Mouse (Mus musculus): Measurements from ENCODE around the gene Ctdspl. TPM values are rescaled to one million over a fixed set of nuclear protein-coding genes. Genes with fewer than 3 reads are reported as not detected.

Gene Ctdspl
- polyA plus RNA-seq, 1 experiment from 2014 or later = 7.1 TPM

DNA sequence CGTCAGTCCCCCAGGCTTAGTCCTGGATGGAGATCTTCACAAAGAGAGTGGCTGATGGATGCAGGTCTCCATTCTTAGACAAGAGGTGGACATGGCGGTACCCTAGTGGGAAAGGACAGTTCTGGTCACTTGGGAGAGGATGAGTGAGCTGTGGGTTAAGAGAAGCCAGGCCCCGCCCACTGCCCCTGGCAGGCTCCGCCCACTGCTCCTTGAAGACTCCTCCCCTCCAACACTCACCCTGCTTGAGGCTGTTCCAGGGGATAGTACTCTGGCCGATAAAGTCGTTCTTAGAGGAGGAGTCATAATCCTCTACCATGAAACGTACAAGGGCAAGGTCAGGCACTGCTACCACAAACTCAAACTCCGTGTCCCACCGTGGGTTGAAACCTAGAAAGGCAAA is 145.5 kb downstream of the Ctdspl start:
- Histone ChIP-seq H3K36me3 (peaks cover 35% of the 10 kb centered on the region; the same call in 1 of the 2 replicates), H3K27ac (no peak overlapping the region), H3K9me3 (replicated peaks) (no peaks in the 10 kb centered on the region), H3K9ac (no peak overlapping the region), H3K4me3 (no peak overlapping the region), H3K27me3 (no peaks in the 10 kb centered on the region), H3K4me2 (no peak overlapping the region), H3K4me1 (replicated peaks) (peaks cover 17% of the 10 kb centered on the region)
- WGBS = 66% methylated on average over 9 of the region's 9 CpGs
- no peak for ATAC-seq (replicated peaks; ENCODE audit: insufficient number of reproducible peaks, insufficient read depth, low FRiP score, low read depth)

DNA sequence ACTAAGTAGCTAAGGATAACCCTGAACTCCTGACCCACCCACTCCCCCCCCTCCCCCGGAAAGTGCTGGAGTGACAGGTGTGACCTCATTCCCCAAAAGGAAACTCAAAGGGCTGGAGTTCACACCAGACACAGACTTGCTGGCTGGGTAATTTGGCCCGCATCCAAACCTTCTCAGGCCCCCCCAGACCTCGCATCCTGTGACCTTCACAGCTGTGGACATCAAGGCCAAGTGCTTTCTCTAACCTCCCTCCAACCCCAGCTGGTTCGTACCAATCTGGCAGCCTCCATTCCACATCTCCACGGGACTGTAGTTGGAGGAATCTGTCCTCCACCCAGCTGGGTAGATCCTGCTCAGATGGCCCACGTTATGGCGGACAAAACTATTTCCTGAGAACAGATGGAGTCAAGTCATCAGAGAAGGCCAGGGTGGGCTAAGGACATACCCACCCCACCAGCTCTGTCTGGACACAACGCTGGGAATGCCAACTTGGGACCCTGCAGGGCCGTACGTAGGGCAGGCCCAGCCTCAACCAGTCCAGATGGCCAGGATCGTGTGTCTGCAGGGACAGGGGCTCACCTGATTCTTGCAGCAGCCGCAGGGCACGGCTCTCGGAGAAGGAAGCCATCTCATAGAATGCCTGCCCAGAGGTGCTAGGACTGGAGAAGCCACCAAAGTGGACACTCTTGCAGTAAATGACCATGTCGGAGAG is 147.1 kb downstream of the Ctdspl start:
- Histone ChIP-seq H3K4me3 (no peak overlapping the region), H3K9me3 (replicated peaks) (no peaks in the 10 kb centered on the region), H3K27ac (no peak overlapping the region), H3K27me3 (no peaks in the 10 kb centered on the region), H3K4me1 (replicated peaks) (peaks cover 17% of the 10 kb centered on the region), H3K9ac (no peak overlapping the region), H3K4me2 (no peak overlapping the region), H3K36me3 (peaks cover 40% of the 10 kb centered on the region; the same call in 1 of the 2 replicates)
- no peak; the same call in 1 of the 2 replicates for ATAC-seq (replicated peaks; ENCODE audit: insufficient number of reproducible peaks, insufficient read depth, low FRiP score, low read depth)
- 63% methylated on average over 15 of the region's 15 CpGs for WGBS

DNA sequence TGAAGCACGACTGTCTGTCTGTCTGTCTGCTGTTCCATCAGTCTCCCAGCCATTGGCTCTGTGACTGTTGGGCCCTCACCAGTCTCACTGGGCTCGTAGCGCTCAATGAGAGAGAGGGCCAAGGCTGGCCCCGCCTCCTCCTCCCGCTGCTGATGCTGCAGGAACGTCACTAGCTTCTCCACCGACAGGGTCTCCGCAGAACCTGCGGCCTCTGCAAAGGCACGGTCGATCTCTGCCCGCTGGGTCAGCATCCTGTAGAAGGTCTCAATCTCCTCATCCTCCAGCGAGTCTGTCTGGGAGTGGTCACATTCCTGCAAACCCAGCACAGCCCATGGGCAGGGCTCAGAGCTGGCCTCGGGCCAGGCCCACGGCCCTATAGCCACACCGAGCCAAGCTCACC is 149.4 kb downstream of the Ctdspl start:
- 63% methylated on average over 16 of the region's 16 CpGs for WGBS
- Histone ChIP-seq H3K9me3 (replicated peaks) (no peaks in the 10 kb centered on the region), H3K4me1 (replicated peaks) (peaks cover 13% of the 10 kb centered on the region), H3K4me2 (no peak overlapping the region), H3K36me3 (peaks cover 56% of the 10 kb centered on the region), H3K27me3 (no peaks in the 10 kb centered on the region), H3K27ac (no peak overlapping the region), H3K9ac (no peak overlapping the region), H3K4me3 (no peak overlapping the region)
- ATAC-seq (replicated peaks; ENCODE audit: insufficient number of reproducible peaks, insufficient read depth, low FRiP score, low read depth) = no peak

DNA sequence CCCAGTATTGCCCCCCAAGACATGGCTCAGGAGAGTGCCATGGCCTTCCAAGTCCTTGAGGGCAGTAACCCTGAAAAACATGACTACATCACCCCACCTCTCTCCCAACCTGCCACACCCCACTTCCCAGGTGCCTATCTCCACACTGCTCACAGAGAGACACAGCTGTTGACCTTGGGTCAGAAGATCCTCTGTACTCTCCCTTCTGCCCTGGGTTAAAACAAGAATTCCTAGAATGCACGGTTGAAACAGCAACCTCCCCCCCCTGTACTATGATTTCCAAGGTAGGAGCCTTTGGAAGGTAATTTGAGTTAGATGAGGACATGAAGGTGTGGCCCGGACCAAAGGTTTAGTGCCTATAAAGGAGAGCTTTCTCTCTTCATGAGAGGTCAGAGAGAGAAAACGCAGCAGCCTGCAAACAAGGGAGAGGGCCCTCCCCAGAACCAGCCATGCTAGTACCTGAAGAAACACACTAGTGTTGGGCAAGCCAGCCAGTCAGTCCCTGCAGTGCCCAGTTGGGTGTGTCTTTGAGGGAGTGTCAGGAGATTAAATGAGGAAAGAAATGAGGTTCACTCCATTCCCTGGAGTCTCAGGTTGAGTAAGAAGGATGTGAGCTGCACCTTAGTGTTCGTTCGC is 153.9 kb downstream of the Ctdspl start:
- WGBS = 79% methylated on average over 5 of the region's 5 CpGs
- no peaks in the 10 kb centered on the region for H3K27me3 ChIP-seq

DNA sequence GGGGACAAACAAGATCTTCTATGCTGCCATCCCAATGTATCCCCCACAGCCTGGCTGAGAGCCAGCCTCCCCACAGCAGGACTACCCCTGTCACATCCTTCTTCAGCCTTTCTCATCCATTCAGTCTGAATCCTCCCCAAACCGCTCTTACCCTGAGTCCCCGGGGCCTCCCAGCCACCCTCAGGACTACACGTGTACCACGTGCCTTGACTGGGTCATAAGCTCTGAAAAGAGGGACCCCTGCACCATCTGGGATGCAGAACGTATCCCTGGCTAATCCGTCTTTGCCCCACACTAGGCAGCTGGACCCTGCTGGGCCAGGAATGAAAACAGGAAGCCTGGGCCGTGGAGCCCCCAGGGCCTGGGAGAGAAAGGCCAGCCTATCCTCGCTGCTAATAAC is 155.8 kb downstream of the Ctdspl start:
- Histone ChIP-seq H3K4me2 (no peak overlapping the region), H3K9me3 (replicated peaks) (no peaks in the 10 kb centered on the region), H3K27ac (peak overlapping the region; percentile 45; the same call in 1 of the 2 replicates), H3K36me3 (peaks cover 24% of the 10 kb centered on the region), H3K4me1 (replicated peaks) (peaks cover 35% of the 10 kb centered on the region), H3K9ac (no peak overlapping the region), H3K27me3 (no peaks in the 10 kb centered on the region), H3K4me3 (no peak overlapping the region)
- ATAC-seq (replicated peaks; ENCODE audit: insufficient number of reproducible peaks, insufficient read depth, low FRiP score, low read depth) = no peak
- 46% methylated on average over 8 of the region's 8 CpGs for WGBS

More for the DNA sequence above, 153.9 kb downstream of the Ctdspl start:
- Histone ChIP-seq H3K4me2 (no peak overlapping the region), H3K9me3 (replicated peaks) (no peaks in the 10 kb centered on the region), H3K4me3 (no peak overlapping the region), H3K27ac (no peak overlapping the region), H3K4me1 (replicated peaks) (peaks cover 26% of the 10 kb centered on the region), H3K9ac (no peak overlapping the region), H3K36me3 (peaks cover 36% of the 10 kb centered on the region)
- no peak for ATAC-seq (replicated peaks; ENCODE audit: insufficient number of reproducible peaks, insufficient read depth, low FRiP score, low read depth)

DNA sequence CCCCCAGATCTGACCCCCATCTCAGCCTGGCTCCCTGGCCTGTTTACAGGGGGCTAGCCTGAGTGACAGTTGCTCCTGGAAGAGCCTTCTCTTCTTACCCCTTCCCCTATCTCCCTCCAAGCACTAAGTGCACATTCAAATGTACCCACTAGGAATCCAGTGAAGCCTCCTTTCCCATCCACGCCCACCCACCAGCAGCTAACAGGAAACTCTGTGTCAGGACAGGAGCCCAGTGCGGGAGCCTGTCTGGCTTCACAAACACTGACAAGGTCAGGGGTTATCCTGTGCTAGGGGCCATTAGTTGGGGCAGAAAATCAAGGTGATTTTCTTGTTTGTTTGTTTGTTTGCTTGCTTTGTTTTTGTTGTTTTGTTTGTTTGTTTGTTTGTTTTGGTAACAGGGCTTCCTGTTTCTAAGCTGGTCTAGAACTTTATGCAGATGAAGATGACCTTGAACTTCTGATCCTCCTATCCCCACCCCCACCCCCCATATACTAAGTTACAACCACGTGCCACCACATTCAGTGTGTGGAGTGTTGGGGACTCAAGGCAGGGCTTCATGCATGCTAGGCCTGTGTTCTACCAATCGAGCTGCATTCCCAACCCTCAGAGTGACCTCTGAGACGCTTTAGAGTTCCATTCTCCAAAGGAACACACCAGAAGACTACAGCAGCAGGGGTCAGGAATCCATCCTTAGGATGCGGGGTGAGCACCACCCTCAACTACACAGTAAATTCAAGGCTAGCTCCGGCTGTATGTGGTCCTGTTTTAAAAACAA is 156.6 kb downstream of the Ctdspl start:
- no peak overlapping the region for H3K4me2 ChIP-seq
- peaks cover 22% of the 10 kb centered on the region for H3K36me3 ChIP-seq
- no peak overlapping the region for H3K4me3 ChIP-seq
- H3K4me1 ChIP-seq (replicated peaks) = peaks cover 38% of the 10 kb centered on the region
- WGBS = 72% methylated on average over 7 of the region's 7 CpGs
- H3K9ac ChIP-seq = no peak overlapping the region
- peak overlapping the region; percentile 45; the same call in 1 of the 2 replicates for H3K27ac ChIP-seq
- no peaks in the 10 kb centered on the region for H3K9me3 ChIP-seq (replicated peaks)
- H3K27me3 ChIP-seq = no peaks in the 10 kb centered on the region
- ATAC-seq (replicated peaks; ENCODE audit: insufficient number of reproducible peaks, insufficient read depth, low FRiP score, low read depth) = no peak

DNA sequence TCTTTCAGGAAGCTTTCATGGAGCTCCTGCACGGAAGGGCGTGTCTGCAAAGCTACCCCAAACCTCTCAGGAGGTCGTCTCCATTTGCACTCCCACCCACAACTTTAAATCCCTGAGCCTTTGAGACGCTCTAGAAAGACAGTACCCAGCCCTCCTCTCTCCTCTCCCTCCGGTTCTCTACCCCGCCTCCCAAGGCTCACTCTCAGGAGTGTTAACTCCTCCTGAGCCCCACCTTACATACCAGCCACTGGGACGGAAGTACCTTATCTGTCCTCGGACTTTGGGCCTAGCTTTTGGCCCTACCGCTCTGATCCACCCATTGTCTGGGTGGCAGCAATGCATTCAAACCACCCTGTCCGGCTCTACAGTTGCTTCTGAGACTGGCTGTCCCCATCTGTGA is 157.7 kb downstream of the Ctdspl start:
- Histone ChIP-seq H3K27ac (no peak overlapping the region), H3K4me2 (no peak overlapping the region), H3K36me3 (peaks cover 14% of the 10 kb centered on the region; the same call in 1 of the 2 replicates), H3K27me3 (no peaks in the 10 kb centered on the region), H3K4me1 (replicated peaks) (peaks cover 47% of the 10 kb centered on the region), H3K4me3 (no peak overlapping the region), H3K9ac (no peak overlapping the region), H3K9me3 (replicated peaks) (no peaks in the 10 kb centered on the region)
- no peak for ATAC-seq (replicated peaks; ENCODE audit: insufficient number of reproducible peaks, insufficient read depth, low FRiP score, low read depth)
- 72% methylated on average over 10 of the region's 10 CpGs for WGBS

DNA sequence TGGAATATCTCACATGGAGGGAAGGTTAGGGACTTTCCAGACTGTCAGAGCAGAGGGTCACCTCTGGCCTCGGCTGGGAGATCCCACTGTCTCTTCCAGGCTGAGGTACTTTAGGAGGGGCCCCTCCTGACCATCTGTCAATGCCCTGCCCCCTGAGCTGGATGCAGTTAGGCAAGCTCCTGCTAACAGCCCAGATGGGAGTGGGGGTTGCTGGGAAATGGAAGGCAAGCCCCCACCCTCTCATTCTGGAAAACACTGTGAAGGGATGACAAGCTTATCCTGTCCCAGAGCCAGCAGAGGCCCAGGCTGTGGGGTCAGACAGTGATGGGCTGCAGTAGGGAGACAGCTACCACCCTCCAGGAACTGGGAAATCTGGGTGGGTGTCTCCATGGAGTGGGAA is 160.2 kb downstream of the Ctdspl start:
- 0 out of 2 replicates have a peak, but pooled peaks cover 3% of the 10 kb centered on the region for H3K36me3 ChIP-seq
- H3K4me3 ChIP-seq = no peak overlapping the region
- no peaks in the 10 kb centered on the region for H3K9me3 ChIP-seq (replicated peaks)
- H3K27ac ChIP-seq = peak overlapping the region; percentile 4; the same call in 1 of the 2 replicates
- 16% methylated on average over 1 of the region's 1 CpGs for WGBS
- no peak overlapping the region for H3K4me2 ChIP-seq
- peaks cover 49% of the 10 kb centered on the region for H3K4me1 ChIP-seq (replicated peaks)
- no peak overlapping the region for H3K9ac ChIP-seq
- no peak for ATAC-seq (replicated peaks; ENCODE audit: insufficient number of reproducible peaks, insufficient read depth, low FRiP score, low read depth)
- H3K27me3 ChIP-seq = no peaks in the 10 kb centered on the region

DNA sequence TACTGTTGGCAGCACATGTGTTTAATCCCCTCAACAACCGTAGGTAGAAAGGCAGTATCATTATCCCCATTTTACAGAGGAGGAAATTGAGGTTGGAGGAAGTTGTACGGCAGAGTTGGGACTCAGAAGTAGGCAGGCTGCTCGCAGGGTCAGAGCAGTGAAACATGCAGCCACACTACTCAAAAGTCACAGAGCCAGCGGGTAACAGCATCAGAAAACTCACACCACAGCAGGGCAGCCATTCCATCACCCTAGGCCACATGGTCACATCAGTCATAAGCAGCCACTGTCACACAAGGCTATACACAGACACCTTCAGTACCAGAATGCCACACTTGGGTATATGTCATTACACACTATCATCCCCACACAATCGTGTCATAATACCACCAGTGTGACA is 161.1 kb downstream of the Ctdspl start:
- Histone ChIP-seq H3K27me3 (0 out of 2 replicates have a peak, but pooled peaks cover 3% of the 10 kb centered on the region), H3K27ac (no peak overlapping the region; the same call in 1 of the 2 replicates), H3K9me3 (replicated peaks) (no peaks in the 10 kb centered on the region), H3K4me3 (0 out of 2 replicates have a peak overlapping the region, but pooled peaks have one; percentile 47), H3K4me1 (replicated peaks) (peaks cover 52% of the 10 kb centered on the region), H3K36me3 (0 out of 2 replicates have a peak, but pooled peaks cover 3% of the 10 kb centered on the region), H3K9ac (no peak overlapping the region), H3K4me2 (peak overlapping the region; percentile 67)
- ATAC-seq (replicated peaks; ENCODE audit: insufficient number of reproducible peaks, insufficient read depth, low FRiP score, low read depth) = no peak
- 82% methylated on average over 5 of the region's 5 CpGs for WGBS

DNA sequence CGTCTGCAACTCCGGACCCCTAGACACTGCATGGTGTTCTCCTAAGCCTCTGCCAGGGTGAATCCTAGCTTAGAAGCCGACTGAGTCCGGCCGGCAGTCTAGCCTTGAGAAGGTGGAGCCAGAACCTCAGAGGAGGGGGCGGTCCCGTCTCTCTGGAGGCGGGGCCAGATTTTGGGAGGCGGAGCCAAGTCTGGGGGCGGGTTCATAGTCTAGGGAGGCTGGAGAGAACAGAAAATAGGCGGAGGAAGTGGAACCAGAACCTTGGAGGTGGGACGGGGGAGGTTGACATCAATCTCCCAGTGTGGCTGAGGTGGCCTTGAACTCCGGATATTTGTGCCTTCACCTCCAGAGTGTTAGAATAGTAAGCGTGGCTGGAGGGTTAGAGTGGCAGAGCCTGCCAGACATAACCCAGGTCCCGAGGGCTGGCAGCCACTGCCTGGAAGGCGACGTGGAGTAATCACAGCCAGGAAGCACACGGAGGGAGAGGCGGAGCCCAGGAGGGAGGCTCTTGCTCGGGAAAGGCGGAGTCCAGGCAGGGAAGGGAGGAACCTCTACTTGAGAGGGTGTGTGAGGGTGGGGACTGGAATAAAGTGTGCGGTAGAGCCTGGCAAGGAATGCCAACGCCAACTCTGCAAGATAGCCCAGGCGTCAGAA is 162.0 kb downstream of the Ctdspl start:
- Histone ChIP-seq H3K27me3 (0 out of 2 replicates have a peak, but pooled peaks cover 3% of the 10 kb centered on the region), H3K9ac (0 out of 2 replicates have a peak overlapping the region, but pooled peaks have one; percentile 4), H3K27ac (peak overlapping the region; percentile 76), H3K4me3 (peak overlapping the region; percentile 47), H3K4me2 (peak overlapping the region; percentile 67), H3K4me1 (replicated peaks) (peaks cover 53% of the 10 kb centered on the region), H3K36me3 (0 out of 2 replicates have a peak, but pooled peaks cover 3% of the 10 kb centered on the region), H3K9me3 (replicated peaks) (no peaks in the 10 kb centered on the region)
- WGBS = under 1% methylated on average over 24 of the region's 24 CpGs
- peak; percentile 80 for ATAC-seq (replicated peaks; ENCODE audit: insufficient number of reproducible peaks, insufficient read depth, low FRiP score, low read depth)

All from heart, embryonic 15.5 days (tissue).